Mouse (Mus musculus) liver, embryonic 11.5 days (tissue): ENCODE results near the gene Cd3d. TPM values are rescaled to one million over a fixed set of nuclear protein-coding genes. Genes with fewer than 3 reads are reported as not detected.
A peak's percentile ranks its signal among the peaks of the same experiment; 100 is the strongest.

ENCODE experiments used
- ATAC-seq: fragments of 200-750 bp; cut with Nextera tagmentation; replicated peaks from 2 replicates; pipeline ENCODE4 v1.8.0; 2017; ENCODE audit warnings: moderate number of reproducible peaks, mild to moderate bottlenecking, moderate TSS enrichment, moderate library complexity; ENCODE audit not compliant: low FRiP score
- DNase-seq: peaks from one replicate; pipeline ENCODE4 v3.0.0-alpha.2; 2017; ENCODE audit warnings: low spot score
- H3K27ac ChIP-seq: fragments of 300-500 bp; sonication (generic); 2 replicates; pipeline ENCODE4 v1.5.1; 2014; ENCODE audit warnings: mild to moderate bottlenecking, low read depth, low read length, control low read depth
- H3K27me3 ChIP-seq: fragments of 300-500 bp; sonication (generic); replicated peaks from 2 replicates; pipeline ENCODE4 v1.6.1; 2014; ENCODE audit warnings: low read length, mixed read lengths; ENCODE audit not compliant: control insufficient read depth, insufficient read depth
- H3K36me3 ChIP-seq: fragments of 300-500 bp; sonication (generic); 2 replicates; pipeline ENCODE4 v1.6.1; 2014; ENCODE audit warnings: mild to moderate bottlenecking, low read length, moderate library complexity, mixed read lengths; ENCODE audit not compliant: control insufficient read depth, insufficient read depth
- H3K4me1 ChIP-seq: fragments of 300-500 bp; sonication (generic); replicated peaks from 2 replicates; pipeline ENCODE4 v1.6.1; 2014; ENCODE audit warnings: low read length, mixed read lengths; ENCODE audit not compliant: control insufficient read depth, insufficient read depth
- H3K4me2 ChIP-seq: fragments of 300-500 bp; sonication (generic); 2 replicates; pipeline ENCODE4 v1.6.1; 2014; ENCODE audit warnings: mild to moderate bottlenecking, control low read depth, moderate library complexity
- H3K4me3 ChIP-seq: fragments of 300-500 bp; sonication (generic); 2 replicates; pipeline ENCODE4 v1.5.1; 2014; ENCODE audit warnings: low read depth, low read length, control low read depth
- H3K9ac ChIP-seq: fragments of 300-500 bp; sonication (generic); 2 replicates; pipeline ENCODE4 v1.6.1; 2014; ENCODE audit warnings: low read depth, low read length, control low read depth
- H3K9me3 ChIP-seq: fragments of 300-500 bp; sonication (generic); 2 replicates; pipeline ENCODE4 v1.6.1; 2016; ENCODE audit warnings: low read length, inconsistent platforms, mixed read lengths; ENCODE audit not compliant: control insufficient read depth
- WGBS: fragments of 180-500 bp; shearing (Covaris S2); extraction: QIAGEN DNeasy Blood & Tissue Kit; methylation state at CpG from one replicate; pipeline ENCODE4 v1.1.7; 2014; 5-methylcytosine and 5-hydroxymethylcytosine counted together
- polyA plus RNA-seq: library from polyadenylated mRNA; unstranded; fragments of >200 nt; fragmentation: Nextera tagmentation; extraction: Ambion mirVana; gene quantifications from 2 replicates; pipeline ENCODE4 v1.2.1, GENCODE M21; 2014

The Cd3d gene
- polyA plus RNA-seq, result not detected in 2 replicates

DNA sequence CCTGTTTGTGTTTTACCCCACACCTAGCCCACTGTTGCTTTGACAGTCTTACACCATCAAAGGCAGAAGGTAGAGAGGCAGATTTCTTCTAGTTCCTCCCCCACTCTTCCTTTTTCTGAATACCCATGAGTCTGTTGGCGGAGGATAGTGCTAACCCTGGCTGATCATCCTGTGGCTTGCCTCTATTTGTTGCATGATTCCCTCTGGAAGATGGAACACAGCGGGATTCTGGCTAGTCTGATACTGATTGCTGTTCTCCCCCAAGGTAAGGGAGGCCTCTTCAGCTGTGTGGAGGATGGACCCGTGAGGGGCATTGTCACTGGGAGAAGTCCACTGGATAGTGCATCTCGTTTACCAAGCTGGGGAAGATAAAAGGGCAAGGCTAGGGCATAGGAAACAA, at the start of gene Cd3d:
Gene Cd3d, plus strand, starts transcription at position 111 of the 400 bp plus-strand sequence.
- H3K36me3 ChIP-seq, result no peaks in the 10 kb centered on the region
- peaks cover 7% of the 10 kb centered on the region; the same call in 1 of the 2 replicates for H3K4me1 ChIP-seq
- no peak within 1 kb of the TSS for H3K27ac ChIP-seq
- no peaks in the 10 kb centered on the region for H3K9me3 ChIP-seq
- H3K4me2 ChIP-seq, result no peak within 1 kb of the TSS
- no peak within 1 kb of the TSS for H3K4me3 ChIP-seq
- no peak for ATAC-seq
- H3K9ac ChIP-seq, result no peak within 1 kb of the TSS
- no peak for DNase-seq
- H3K27me3 ChIP-seq, result 0 out of 2 replicates have a peak, but pooled peaks cover 3% of the 10 kb centered on the region
- 76% methylated on average over 4 of the region's 4 CpGs for WGBS

DNA sequence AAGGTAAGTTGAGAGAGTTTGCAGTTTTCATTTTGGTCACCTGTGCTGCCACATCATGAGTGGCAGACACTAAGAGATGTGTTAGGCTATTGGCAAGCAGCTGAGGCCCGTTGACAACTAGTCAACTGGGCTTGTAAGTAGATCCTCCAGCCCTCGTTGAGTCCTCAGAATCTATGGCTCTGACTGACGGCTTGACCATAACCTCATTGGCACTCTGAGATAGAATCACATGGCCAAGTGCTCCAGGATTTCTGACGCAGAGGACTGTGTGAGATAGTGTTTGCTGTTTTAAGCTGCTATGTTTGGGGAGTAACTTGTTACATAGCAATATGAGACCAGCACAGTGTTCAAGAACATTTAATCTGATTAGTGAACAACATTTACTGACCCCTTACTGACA, 39.8 kb upstream of the Cd3d start:
- no peak for DNase-seq
- Histone ChIP-seq H3K4me3 (no peak overlapping the region), H3K27me3 (no peaks in the 10 kb centered on the region), H3K9me3 (no peaks in the 10 kb centered on the region), H3K4me2 (no peak overlapping the region), H3K27ac (no peak overlapping the region), H3K4me1 (no peaks in the 10 kb centered on the region), H3K36me3 (peaks cover 15% of the 10 kb centered on the region; the same call in 1 of the 2 replicates), H3K9ac (no peak overlapping the region)
- 90% methylated on average over 4 of the region's 4 CpGs for WGBS
- ATAC-seq, result no peak

DNA sequence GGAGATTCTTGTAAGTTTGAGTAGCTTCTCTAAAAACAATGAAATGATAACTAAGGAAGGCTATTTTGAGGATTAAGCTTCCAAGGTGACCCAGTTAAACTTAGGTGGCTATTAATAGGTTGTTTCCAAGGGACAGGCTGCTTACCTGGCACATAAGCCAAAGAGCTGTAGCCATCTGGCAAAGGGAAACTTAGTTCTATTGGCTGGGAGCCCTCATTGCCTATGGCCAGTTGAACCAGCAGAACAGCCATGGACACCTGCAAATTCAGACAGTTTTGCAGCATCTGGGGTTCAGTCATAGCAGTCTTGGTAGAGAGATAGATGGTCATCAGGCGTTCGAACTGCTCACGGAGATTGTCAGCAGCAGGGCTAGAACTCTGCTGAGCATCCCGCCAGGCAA, 39.2 kb upstream of the Cd3d start:
- ATAC-seq (no peak), DNase-seq (no peak)
- no peaks in the 10 kb centered on the region for H3K9me3 ChIP-seq
- no peak overlapping the region for H3K4me2 ChIP-seq
- 98% methylated on average over 4 of the region's 4 CpGs for WGBS
- H3K4me3 ChIP-seq, result no peak overlapping the region
- no peaks in the 10 kb centered on the region for H3K4me1 ChIP-seq
- no peak overlapping the region for H3K27ac ChIP-seq
- no peaks in the 10 kb centered on the region for H3K27me3 ChIP-seq
- peaks cover 18% of the 10 kb centered on the region; the same call in 1 of the 2 replicates for H3K36me3 ChIP-seq
- no peak overlapping the region for H3K9ac ChIP-seq

DNA sequence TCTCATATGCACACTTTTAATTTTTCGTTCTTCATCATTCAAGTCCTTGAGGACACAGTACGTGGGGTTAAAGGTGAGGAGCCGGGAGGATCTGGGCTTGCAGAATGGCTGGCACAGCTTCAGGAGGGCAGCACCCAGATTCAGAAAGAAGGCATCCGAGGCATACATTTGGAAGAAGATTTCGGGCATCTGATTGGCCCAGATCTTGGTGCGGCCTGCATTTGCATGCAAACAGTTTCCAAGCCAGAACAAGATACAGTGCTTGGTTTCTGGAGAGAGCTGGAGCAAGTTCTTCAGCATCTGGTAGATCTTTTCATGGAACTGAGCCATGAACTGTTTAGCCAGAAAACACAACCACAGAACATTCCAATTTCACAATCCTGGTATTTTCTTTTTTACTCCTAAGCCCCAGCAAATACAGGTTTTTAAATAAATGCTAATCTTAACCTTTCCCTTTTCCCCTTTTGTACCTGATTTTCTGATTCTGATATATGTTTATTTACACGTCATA, 35.3 kb upstream of the Cd3d start:
- Histone ChIP-seq H3K4me2 (no peak overlapping the region), H3K27me3 (no peaks in the 10 kb centered on the region), H3K4me1 (no peaks in the 10 kb centered on the region), H3K27ac (no peak overlapping the region), H3K36me3 (peaks cover 35% of the 10 kb centered on the region), H3K9ac (no peak overlapping the region), H3K4me3 (no peak overlapping the region), H3K9me3 (no peaks in the 10 kb centered on the region)
- ATAC-seq (no peak), DNase-seq (no peak)
- 90% methylated on average over 7 of the region's 7 CpGs for WGBS

DNA sequence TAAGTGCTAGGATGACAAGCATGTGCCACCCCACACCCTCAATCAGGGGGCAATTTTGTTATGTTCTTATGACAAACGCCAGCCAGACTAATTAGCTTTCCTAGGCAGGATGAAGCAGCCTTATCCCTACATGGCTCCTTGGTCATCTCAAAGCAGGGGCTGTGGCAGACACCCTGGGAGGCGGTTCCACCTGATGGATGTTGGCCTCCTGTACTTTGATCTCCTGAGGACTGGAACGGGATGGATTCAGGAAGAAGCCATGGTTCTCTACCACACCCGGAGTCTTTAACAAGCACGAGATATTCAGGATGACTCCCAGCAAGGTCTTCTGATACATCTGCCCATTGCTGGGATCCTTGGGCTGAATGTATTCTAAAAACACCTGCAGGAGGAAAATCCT, 33.8 kb upstream of the Cd3d start:
- ATAC-seq (no peak), DNase-seq (no peak)
- Histone ChIP-seq H3K4me3 (no peak overlapping the region), H3K27ac (no peak overlapping the region), H3K9ac (no peak overlapping the region), H3K27me3 (no peaks in the 10 kb centered on the region), H3K4me1 (no peaks in the 10 kb centered on the region), H3K9me3 (no peaks in the 10 kb centered on the region), H3K36me3 (peaks cover 33% of the 10 kb centered on the region), H3K4me2 (no peak overlapping the region)
- WGBS, result 86% methylated on average over 5 of the region's 5 CpGs

DNA sequence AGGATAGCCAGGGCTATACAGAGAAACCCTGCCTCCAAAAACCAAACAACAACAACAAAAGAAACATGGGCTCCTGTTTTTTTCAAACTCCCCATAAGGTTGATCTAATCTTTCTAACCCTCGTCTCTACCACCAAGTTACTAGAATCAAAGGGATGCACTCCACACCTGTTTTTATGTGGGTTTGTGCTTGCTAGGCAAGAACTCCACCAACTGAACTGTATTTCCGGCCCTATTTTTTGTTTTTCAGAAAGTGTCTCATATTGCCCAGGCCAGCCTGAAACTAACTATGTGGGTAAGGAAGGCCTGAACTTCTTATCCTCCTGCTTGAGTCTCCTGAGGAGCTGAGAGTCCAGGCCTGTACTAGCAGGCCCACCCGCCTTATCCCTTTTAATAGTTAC, 27.2 kb upstream of the Cd3d start:
- DNase-seq (no peak), ATAC-seq (no peak)
- Histone ChIP-seq H3K36me3 (peaks cover 30% of the 10 kb centered on the region), H3K27ac (no peak overlapping the region), H3K9ac (no peak overlapping the region), H3K4me3 (no peak overlapping the region), H3K4me2 (no peak overlapping the region), H3K27me3 (no peaks in the 10 kb centered on the region), H3K4me1 (no peaks in the 10 kb centered on the region), H3K9me3 (no peaks in the 10 kb centered on the region)
- 90% methylated on average over 3 of the region's 3 CpGs for WGBS

DNA sequence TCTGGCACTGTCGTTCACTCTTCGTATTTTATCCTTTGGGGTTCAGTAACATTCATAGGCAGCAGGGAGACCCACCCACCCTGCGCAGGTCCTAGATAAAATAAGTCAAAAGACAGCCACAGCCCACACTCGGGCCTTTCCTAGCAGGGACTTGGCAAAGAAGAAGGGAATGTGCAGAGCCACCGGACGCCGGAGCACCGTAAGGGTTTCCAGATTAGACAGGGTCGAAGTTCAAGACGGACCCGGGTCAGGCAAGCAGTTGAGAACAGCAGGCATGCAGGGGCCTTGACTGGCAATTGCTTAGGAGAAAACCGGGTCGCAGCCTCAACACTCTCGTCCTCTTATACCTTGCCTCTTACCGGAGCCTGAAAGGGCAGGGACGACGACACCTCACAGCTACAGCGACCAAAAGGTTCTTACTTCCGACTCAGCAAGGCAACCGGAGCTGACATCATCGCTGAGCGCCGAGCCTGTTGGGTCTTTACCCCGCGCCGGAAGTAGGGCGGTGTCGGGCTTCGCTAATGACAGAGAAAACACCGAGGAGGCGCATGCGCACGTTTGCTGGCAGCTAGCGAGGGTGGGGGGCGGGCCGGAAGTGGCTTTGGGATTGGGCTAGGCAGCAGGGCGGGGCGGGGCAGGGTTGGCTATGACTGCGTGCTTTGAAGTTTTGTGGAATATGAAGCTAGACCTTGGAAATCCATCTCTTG, 16.3 kb upstream of the Cd3d start, which contains the start of gene Ube4a:
Gene Ube4a, minus strand, starts transcription at position 475 of the 707 bp plus-strand sequence.
- H3K4me3 ChIP-seq, result peak within 1 kb of the TSS; percentile 79
- peak; percentile 100 for DNase-seq
- peaks cover 11% of the 10 kb centered on the region; the same call in 1 of the 2 replicates for H3K36me3 ChIP-seq
- no peaks in the 10 kb centered on the region for H3K27me3 ChIP-seq
- peak within 1 kb of the TSS; percentile 79 for H3K9ac ChIP-seq
- under 1% methylated on average over 39 of the region's 39 CpGs for WGBS
- H3K4me1 ChIP-seq, result peaks cover 12% of the 10 kb centered on the region; the same call in 1 of the 2 replicates
- peak within 1 kb of the TSS; percentile 23; the same call in 1 of the 2 replicates for H3K27ac ChIP-seq
- H3K9me3 ChIP-seq, result no peaks in the 10 kb centered on the region
- ATAC-seq, result peak; percentile 94
- peak within 1 kb of the TSS; percentile 85 for H3K4me2 ChIP-seq

DNA sequence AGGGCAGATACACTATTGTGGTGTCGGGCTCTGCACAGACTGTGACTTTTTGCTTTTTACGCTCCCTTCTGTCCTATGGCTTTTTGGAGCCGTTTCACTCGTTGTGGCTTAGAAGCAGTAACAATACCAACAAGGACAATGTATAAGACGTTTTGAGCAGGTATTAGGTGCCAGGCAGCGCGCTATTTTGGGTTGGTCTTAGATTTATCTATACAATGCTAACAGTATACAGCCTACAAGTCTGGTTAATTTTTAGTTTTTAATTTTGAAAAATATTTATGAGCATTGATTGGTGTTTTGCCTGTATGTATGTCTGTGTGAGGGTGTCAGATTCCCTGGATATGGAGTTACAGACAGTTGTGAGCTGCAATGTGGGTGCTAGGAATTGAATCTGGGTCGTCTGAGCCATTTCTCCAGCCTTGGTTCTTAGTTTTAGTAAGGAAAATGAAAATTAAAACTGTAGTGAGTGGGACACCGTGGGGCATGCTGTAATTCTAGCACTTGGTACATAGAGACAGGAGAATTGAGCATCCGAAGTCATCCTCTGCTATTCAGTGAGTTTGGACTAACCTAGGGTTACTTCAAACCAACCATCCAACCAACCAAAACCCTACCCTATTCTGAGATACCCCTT, 15.6 kb upstream of the Cd3d start:
- Histone ChIP-seq H3K27ac (peak overlapping the region; percentile 8; the same call in 1 of the 2 replicates), H3K4me1 (peaks cover 12% of the 10 kb centered on the region; the same call in 1 of the 2 replicates), H3K27me3 (no peaks in the 10 kb centered on the region), H3K4me3 (peak overlapping the region; percentile 79), H3K9ac (peak overlapping the region; percentile 45; the same call in 1 of the 2 replicates), H3K36me3 (peaks cover 10% of the 10 kb centered on the region; the same call in 1 of the 2 replicates), H3K9me3 (no peaks in the 10 kb centered on the region), H3K4me2 (peak overlapping the region; percentile 85)
- ATAC-seq, result peak; percentile 35; the same call in 1 of the 2 replicates
- WGBS, result 13% methylated on average over 10 of the region's 10 CpGs
- DNase-seq, result no peak
